Mouse (Mus musculus) midbrain, embryonic 12.5 days (tissue): ENCODE data around the gene Nfkbil1. TPM values are rescaled to one million over a fixed set of nuclear protein-coding genes. Genes with fewer than 3 reads are reported as not detected.

Source experiments
- ATAC-seq: fragments of 200-750 bp; cut with Nextera tagmentation; 2 replicates; pipeline ENCODE4 v1.8.0; 2017; ENCODE audit warnings: low read depth, moderate TSS enrichment, moderate library complexity; ENCODE audit not compliant: low FRiP score
- H3K27ac ChIP-seq: fragments of 300-500 bp; sonication (generic); replicated peaks from 2 replicates; pipeline ENCODE4 v1.5.1; 2016; ENCODE audit warnings: mild to moderate bottlenecking
- H3K27me3 ChIP-seq: fragments of 300-500 bp; sonication (generic); 2 replicates; pipeline ENCODE4 v1.6.1; 2016; ENCODE audit warnings: mild to moderate bottlenecking
- H3K36me3 ChIP-seq: fragments of 300-500 bp; sonication (generic); 2 replicates; pipeline ENCODE4 v1.6.1; 2016
- H3K4me1 ChIP-seq: fragments of 300-500 bp; sonication (generic); 2 replicates; pipeline ENCODE4 v1.6.1; 2016
- H3K4me2 ChIP-seq: fragments of 300-500 bp; sonication (generic); replicated peaks from 2 replicates; pipeline ENCODE4 v1.6.1; 2016; ENCODE audit warnings: mild to moderate bottlenecking, moderate library complexity
- H3K4me3 ChIP-seq: fragments of 300-500 bp; sonication (generic); 2 replicates; pipeline ENCODE4 v1.5.1; 2016; ENCODE audit warnings: mild to moderate bottlenecking
- H3K9ac ChIP-seq: fragments of 300-500 bp; sonication (generic); replicated peaks from 2 replicates; pipeline ENCODE4 v1.6.1; 2016; ENCODE audit warnings: mild to moderate bottlenecking, moderate library complexity
- H3K9me3 ChIP-seq: fragments of 300-500 bp; sonication (generic); 2 replicates; pipeline ENCODE4 v1.6.1; 2016; ENCODE audit warnings: mild to moderate bottlenecking
- WGBS: fragments of 180-500 bp; shearing (Covaris S2); methylation state at CpG from one replicate; pipeline ENCODE4 v1.1.7; 2016; 5-methylcytosine and 5-hydroxymethylcytosine counted together
- polyA plus RNA-seq: library from polyadenylated mRNA; unstranded; fragments of >200 nt; fragmentation: Nextera tagmentation; extraction: Ambion mirVana; gene quantifications from 2 replicates; pipeline ENCODE4 v1.2.1, GENCODE M21; 2016

The Nfkbil1 gene
- polyA plus RNA-seq, 1 experiment from 2014 or later: 10.9 TPM

DNA sequence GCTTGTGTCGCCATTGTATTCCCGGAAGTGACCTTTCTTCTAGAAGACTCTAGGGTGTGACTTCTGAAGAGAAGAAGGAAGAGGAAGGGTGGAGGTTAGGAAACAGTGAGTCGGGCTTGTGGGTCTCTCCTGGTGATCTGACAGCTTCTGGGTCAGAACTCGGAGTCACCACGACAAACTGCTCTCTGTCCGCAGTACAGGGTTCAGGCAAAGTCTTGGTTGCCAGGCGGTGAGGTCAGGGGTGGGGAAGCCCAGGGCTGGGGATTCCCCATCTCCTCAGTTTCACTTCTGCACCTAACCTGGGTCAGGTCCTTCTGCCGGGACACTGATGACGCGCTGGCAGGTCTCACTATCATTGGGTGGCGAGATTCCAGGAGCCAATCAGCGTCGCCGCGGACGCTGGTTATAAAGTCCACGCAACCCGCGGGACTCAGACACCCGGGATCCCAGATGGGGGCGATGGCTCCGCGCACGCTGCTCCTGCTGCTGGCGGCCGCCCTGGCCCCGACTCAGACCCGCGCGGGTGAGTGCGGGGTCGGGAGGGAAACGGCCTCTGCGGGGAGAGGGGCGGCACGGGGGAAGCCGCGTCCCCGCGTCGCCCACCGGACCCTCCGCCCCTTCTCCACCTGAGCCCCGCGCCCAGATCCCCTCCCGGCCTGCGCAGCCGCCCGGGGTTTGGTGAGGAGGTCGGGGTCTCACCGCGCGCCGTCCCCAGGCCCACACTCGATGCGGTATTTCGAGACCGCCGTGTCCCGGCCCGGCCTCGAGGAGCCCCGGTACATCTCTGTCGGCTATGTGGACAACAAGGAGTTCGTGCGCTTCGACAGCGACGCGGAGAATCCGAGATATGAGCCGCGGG lies 27.3 kb upstream of the Nfkbil1 start, which contains the start of gene H2-D1:
TSS of gene H2-D1 (plus strand) at position 67 of the 859 bp plus-strand sequence.
- 2% methylated on average over 70 of the region's 73 CpGs for WGBS
- peaks cover 39% of the 10 kb centered on the region for H3K27me3 ChIP-seq
- H3K27ac ChIP-seq: no peak within 1 kb of the TSS
- peaks cover 5% of the 10 kb centered on the region for H3K4me1 ChIP-seq
- H3K4me3 ChIP-seq: peak within 1 kb of the TSS; percentile 75
- peak within 1 kb of the TSS; percentile 96 for H3K4me2 ChIP-seq
- H3K36me3 ChIP-seq: no peaks in the 10 kb centered on the region
- ATAC-seq: peak; percentile 93
- no peaks in the 10 kb centered on the region for H3K9me3 ChIP-seq
- peak within 1 kb of the TSS; percentile 76 for H3K9ac ChIP-seq

- ATAC-seq: no peak
- Histone ChIP-seq H3K36me3 (no peaks in the 10 kb centered on the region), H3K27me3 (peaks cover 50% of the 10 kb centered on the region), H3K4me2 (no peak overlapping the region), H3K4me1 (peaks cover 7% of the 10 kb centered on the region), H3K4me3 (no peak overlapping the region), H3K9me3 (no peaks in the 10 kb centered on the region), H3K27ac (no peak overlapping the region), H3K9ac (no peak overlapping the region)
- 68% methylated on average over 13 of the region's 13 CpGs for WGBS
Observed at GRCm38 (mm10) chr17:35261651-35262050, 26.1 kb upstream of the Nfkbil1 start.

- ATAC-seq: no peak
- no peak overlapping the region for H3K9ac ChIP-seq
- H3K4me2 ChIP-seq: no peak overlapping the region
- no peak overlapping the region for H3K4me3 ChIP-seq
- peaks cover 7% of the 10 kb centered on the region for H3K4me1 ChIP-seq
- peaks cover 47% of the 10 kb centered on the region for H3K27me3 ChIP-seq
- WGBS: 77% methylated on average over 4 of the region's 4 CpGs
- H3K9me3 ChIP-seq: no peaks in the 10 kb centered on the region
- no peak overlapping the region for H3K27ac ChIP-seq
- 0 out of 2 replicates have a peak, but pooled peaks cover under 1% of the 10 kb centered on the region for H3K36me3 ChIP-seq
Observed at GRCm38 (mm10) chr17:35259621-35260020, 24.0 kb upstream of the Nfkbil1 start.

- ATAC-seq: no peak
- H3K4me1 ChIP-seq: peaks cover 7% of the 10 kb centered on the region
- H3K4me3 ChIP-seq: no peak overlapping the region
- 70% methylated on average over 13 of the region's 14 CpGs for WGBS
- H3K9me3 ChIP-seq: no peaks in the 10 kb centered on the region
- H3K27me3 ChIP-seq: peaks cover 39% of the 10 kb centered on the region
- H3K36me3 ChIP-seq: peaks cover 8% of the 10 kb centered on the region
- no peak overlapping the region for H3K27ac ChIP-seq
- H3K9ac ChIP-seq: no peak overlapping the region
- H3K4me2 ChIP-seq: no peak overlapping the region
Observed at GRCm38 (mm10) chr17:35258492-35259478, 23.2 kb upstream of the Nfkbil1 start.

DNA sequence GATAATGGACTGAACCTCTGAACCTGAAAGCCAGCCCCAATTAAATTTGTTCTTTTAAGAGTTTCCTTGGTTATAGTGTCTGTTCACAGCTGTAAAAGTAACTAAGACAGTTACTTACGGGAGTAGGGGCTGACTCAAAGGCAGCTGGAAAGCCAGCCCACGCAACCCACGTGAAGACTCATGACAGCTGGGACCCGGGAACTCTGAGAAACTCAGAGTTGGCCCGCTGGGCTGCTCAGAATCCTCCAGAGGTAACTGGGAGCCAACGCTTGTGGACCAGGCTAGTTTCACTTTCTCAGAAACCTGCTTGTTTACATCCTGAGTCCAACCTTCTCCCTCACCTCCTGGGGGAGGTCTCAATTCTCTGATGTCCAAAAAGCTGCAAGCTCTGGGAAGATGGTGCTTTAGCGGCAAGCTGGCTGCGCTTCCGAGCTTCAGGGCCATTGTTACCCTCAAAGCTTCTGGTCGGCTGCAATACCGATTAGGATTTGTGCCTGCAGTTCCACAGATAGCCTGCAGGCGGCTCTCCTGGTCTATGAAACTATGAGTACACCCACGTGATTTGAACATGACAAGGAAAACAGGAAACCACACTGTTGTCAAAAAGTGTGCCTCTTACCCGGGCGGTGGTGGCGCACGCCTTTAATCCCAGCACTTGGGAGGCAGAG lies 22.4 kb upstream of the Nfkbil1 start:
- Histone ChIP-seq H3K27ac (no peak overlapping the region), H3K4me1 (peaks cover 4% of the 10 kb centered on the region), H3K36me3 (peaks cover 17% of the 10 kb centered on the region), H3K9ac (no peak overlapping the region; the same call in 1 of the 2 replicates), H3K4me3 (peak overlapping the region; percentile 12; the same call in 1 of the 2 replicates), H3K27me3 (peaks cover 34% of the 10 kb centered on the region), H3K4me2 (peak overlapping the region; percentile 35), H3K9me3 (no peaks in the 10 kb centered on the region)
- no peak for ATAC-seq
- 18% methylated on average over 17 of the region's 17 CpGs for WGBS

DNA sequence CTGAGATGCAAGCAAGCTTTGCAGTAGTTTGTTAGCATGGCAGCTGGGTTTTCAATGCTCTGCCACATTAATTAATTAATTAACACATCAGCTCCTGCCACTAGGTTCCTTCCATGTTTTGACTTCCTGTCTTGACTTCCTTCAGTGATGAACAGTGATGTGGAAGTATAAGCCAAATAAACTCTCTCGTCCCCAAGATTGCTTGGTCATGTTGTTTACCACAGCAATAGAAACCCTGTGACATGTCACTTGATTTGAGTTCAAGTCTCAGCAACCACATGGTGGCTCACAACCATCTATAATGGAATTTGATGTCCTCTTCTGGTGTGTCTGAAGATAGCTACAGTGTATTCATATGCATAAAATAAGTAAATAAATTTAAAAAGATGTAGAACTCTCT lies 21.8 kb upstream of the Nfkbil1 start:
- ATAC-seq: no peak
- H3K4me3 ChIP-seq: no peak overlapping the region
- H3K4me1 ChIP-seq: peaks cover 4% of the 10 kb centered on the region
- no peak overlapping the region for H3K9ac ChIP-seq
- H3K4me2 ChIP-seq: no peak overlapping the region
- WGBS: 82% methylated on average over 1 of the region's 1 CpGs
- peaks cover 30% of the 10 kb centered on the region for H3K27me3 ChIP-seq
- peaks cover 22% of the 10 kb centered on the region for H3K36me3 ChIP-seq
- no peaks in the 10 kb centered on the region for H3K9me3 ChIP-seq
- H3K27ac ChIP-seq: no peak overlapping the region

DNA sequence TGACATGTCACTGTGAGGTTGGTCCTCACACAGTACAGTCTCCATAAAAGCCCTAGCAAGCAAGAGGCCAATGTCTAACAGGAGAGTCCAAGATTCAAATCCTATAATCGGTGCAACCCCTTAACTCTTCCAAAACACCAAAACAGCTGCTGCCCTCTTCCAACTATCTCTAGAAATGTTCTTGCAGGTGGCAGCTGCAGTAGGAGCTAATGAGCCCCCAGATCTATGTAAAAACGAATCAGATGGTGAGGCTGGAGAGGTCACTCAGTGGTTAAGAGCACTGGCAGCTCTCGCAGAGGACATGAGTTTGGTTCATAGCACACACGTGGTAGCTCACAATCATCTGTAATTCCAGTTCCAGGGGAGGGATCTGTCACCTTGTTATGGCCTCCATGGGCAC lies 20.1 kb upstream of the Nfkbil1 start:
- 66% methylated on average over 4 of the region's 4 CpGs for WGBS
- Histone ChIP-seq H3K4me3 (no peak overlapping the region), H3K9me3 (no peaks in the 10 kb centered on the region), H3K4me1 (peaks cover 4% of the 10 kb centered on the region), H3K4me2 (no peak overlapping the region), H3K27ac (no peak overlapping the region), H3K27me3 (peaks cover 17% of the 10 kb centered on the region; the same call in 1 of the 2 replicates), H3K36me3 (peaks cover 38% of the 10 kb centered on the region), H3K9ac (no peak overlapping the region)
- ATAC-seq: no peak

DNA sequence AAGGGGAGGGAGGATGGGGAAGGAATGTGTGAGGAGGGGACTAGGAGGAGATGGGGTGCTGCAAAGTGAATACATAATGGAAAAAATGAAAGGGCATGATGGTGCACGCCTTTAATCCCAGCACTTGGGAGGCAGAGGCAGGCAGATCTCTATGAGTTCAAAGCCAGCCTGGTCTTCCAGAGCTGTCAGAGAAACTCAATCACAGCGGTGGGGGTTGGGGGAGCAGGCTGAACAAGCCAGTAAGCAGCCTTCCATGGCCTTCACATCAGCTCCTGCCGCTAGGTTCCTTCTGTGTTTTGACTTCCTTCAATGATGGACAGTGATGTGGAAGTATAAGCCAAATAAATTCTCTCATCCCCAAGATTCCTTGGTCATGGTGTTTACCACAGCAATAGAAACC lies 19.7 kb upstream of the Nfkbil1 start:
- WGBS: 73% methylated on average over 3 of the region's 3 CpGs
- ATAC-seq: no peak

DNA sequence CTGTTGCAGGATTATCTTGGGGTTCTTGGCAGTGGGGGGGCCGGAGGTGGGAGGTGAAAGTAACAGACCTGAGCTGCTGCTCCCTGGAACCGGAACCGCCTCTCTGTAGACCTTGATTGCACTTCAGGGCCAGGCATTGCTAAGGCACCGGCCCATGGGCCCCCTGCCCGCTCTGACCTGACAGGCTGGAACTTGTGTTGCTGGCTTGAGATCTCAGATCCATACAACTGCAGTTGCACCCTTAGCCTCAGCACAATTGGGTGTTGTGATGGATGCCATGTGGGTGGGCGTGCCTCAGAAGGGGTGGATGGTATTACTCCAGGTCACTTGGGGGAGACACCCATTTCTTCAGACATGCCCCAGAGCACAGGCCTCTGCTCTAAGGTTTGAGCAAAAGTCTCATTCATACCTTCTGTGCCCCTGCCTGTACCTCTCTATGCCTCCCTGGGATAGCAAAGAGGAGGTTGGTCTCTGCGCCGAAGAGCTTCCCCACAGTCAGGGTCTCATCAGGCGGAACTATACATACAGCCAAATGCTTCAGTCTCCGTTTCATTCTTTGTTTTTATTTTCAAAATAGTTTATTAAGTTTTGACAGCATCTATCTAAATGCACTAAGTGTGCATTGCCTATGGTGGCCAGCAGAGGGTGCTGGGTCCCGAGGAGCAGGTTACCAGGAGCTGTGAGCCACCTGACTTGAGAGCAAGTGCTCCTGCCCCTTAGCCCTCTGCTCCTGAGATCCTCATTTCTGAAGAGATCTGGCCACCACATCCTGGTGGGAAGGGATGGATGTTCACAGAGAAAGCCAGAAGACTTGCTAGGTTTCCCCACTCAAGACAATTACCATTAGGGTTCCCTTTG lies 18.9 kb upstream of the Nfkbil1 start:
- 0 out of 2 replicates have a peak overlapping the region, but pooled peaks have one; percentile 35 for H3K27ac ChIP-seq
- WGBS: 62% methylated on average over 11 of the region's 11 CpGs
- peaks cover 4% of the 10 kb centered on the region for H3K4me1 ChIP-seq
- ATAC-seq: 0 out of 2 replicates have a peak, but pooled peaks have one; percentile 44
- no peak overlapping the region for H3K9ac ChIP-seq
- no peak overlapping the region for H3K4me2 ChIP-seq
- H3K9me3 ChIP-seq: no peaks in the 10 kb centered on the region
- peaks cover 50% of the 10 kb centered on the region for H3K36me3 ChIP-seq
- no peak overlapping the region for H3K4me3 ChIP-seq
- H3K27me3 ChIP-seq: peaks cover 12% of the 10 kb centered on the region; the same call in 1 of the 2 replicates

More for the DNA sequence above, 19.7 kb upstream of the Nfkbil1 start:
- Histone ChIP-seq H3K36me3 (peaks cover 42% of the 10 kb centered on the region), H3K4me3 (no peak overlapping the region), H3K27ac (no peak overlapping the region), H3K9me3 (no peaks in the 10 kb centered on the region), H3K4me2 (no peak overlapping the region), H3K27me3 (peaks cover 13% of the 10 kb centered on the region; the same call in 1 of the 2 replicates), H3K9ac (no peak overlapping the region), H3K4me1 (peaks cover 4% of the 10 kb centered on the region)

DNA sequence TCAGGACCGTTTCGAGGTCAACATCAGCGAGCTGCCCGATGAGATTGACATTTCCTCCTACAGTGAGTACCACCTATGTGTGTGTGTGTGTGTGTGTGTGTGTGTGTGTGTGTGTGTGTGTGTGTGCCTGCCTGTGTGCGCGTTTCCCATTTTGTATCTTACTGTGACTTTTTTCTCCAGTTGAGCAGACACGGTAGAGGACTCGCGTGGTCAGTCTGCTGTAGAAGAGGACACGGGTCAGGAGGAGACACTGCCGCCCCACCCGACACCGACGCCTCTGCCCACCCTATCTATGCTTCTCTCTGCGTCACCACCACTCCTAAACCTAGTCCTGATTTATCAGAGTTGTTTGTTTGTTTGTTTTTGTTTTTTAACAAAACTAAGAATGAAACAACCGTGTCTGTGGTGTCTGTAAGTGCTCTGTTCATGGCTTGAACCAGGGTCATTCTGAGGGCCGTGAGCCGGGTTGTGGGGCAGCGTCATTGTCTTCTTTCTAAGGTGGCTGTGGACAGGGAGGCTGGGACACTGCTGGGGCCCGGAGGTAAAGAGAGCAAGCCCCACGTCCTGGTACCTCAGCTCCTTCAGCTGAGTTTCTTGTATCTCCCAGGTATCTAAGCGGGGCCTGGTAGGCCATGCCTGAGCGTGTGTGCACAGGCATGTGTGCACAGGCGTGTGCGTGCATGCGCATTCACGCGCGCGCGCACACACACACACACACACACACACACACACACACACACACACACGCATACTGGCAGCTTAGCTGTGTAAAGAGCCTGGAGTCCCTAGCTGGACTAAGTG lies 17.9 kb upstream of the Nfkbil1 start:
- H3K4me1 ChIP-seq: peaks cover 4% of the 10 kb centered on the region
- H3K27me3 ChIP-seq: peaks cover 12% of the 10 kb centered on the region; the same call in 1 of the 2 replicates
- 91% methylated on average over 32 of the region's 32 CpGs for WGBS
- no peak overlapping the region for H3K4me2 ChIP-seq
- peaks cover 60% of the 10 kb centered on the region for H3K36me3 ChIP-seq
- ATAC-seq: no peak
- no peaks in the 10 kb centered on the region for H3K9me3 ChIP-seq
- no peak overlapping the region for H3K4me3 ChIP-seq
- no peak overlapping the region for H3K9ac ChIP-seq
- no peak overlapping the region for H3K27ac ChIP-seq
